Mouse (Mus musculus): Measurements from ENCODE around the gene Syt8.

GRCm38 (mm10) chr7:142399250-142399649 lies 35.4 kb upstream of the Syt8 start:
- no peak for TF ChIP-seq GATA1 (IDR thresholded peaks at IDR 0.05; ENCODE audit: low read length)
- no peak; the same call in 2 of the 3 replicates for TF ChIP-seq TAL1 (IDR thresholded peaks at IDR 0.05; ENCODE audit: low read length)

Data from erythroblast, embryonic 14.5 days (primary cell).